Mouse (Mus musculus): ENCODE measurements around the gene Dnmt1. TPM values are rescaled to one million over a fixed set of nuclear protein-coding genes. Genes with fewer than 3 reads are reported as not detected.

The Dnmt1 gene
- total RNA-seq, 1 experiment from 2014 or later: 309 TPM

- no peak for ATAC-seq (replicated peaks; ENCODE audit: low read depth, poor library complexity, severe bottlenecking)
Observed at GRCm38 (mm10) chr9:20946066-20946880, 13.4 kb downstream of the Dnmt1 start.

- ATAC-seq (replicated peaks; ENCODE audit: low read depth, poor library complexity, severe bottlenecking): no peak
Observed at GRCm38 (mm10) chr9:20944697-20945370, 14.9 kb downstream of the Dnmt1 start.

- no peak for ATAC-seq (replicated peaks; ENCODE audit: low read depth, poor library complexity, severe bottlenecking)
Observed at GRCm38 (mm10) chr9:20943911-20944310, 15.8 kb downstream of the Dnmt1 start.

DNA sequence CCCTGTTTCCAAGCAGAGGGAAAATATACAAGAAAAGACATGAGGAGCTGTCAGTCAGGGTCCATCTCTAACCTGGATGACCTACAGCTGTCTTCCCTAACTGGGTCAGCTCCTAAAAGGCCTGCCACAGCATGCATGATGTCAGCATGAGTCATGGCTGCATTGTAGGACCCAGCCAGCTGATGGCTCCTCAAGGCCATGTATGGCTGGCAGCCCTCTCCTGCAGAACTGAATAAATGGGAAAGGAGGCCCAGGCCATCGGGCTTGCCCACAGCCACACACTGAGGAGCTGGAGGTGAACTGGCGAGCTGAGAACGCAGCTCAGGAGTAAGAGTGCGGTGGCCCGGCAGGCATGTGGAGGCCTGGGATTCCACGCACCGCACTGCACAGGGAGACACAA, 16.3 kb downstream of the Dnmt1 start:
- no peak for ATAC-seq (replicated peaks; ENCODE audit: low read depth, poor library complexity, severe bottlenecking)

GRCm38 (mm10) chr9:20923258-20923657, 36.4 kb downstream of the Dnmt1 start:
- no peak for ATAC-seq (replicated peaks; ENCODE audit: low read depth, poor library complexity, severe bottlenecking)

DNA sequence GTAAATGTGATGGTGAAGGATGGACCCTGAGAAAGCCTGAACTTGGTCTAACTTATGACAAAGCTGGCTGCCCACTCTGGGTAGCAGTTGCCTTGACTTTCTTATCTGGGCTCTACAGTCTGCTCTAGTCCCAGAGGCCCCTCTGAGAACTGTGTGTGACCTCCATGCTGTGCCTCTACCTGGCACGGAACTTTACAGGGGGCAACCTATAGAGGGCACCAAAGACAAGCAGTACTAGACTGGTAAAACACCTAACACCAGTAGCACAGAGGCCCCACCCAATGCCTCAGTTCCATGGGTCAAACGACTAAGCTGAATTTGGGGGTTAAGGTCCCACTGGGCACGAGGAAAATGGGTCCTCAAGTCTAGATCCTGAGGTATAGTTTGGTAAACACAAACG, 43.5 kb downstream of the Dnmt1 start:
- peak; percentile 72 for ATAC-seq (replicated peaks; ENCODE audit: low read depth, poor library complexity, severe bottlenecking)

GRCm38 (mm10) chr9:20909948-20910347, 49.7 kb downstream of the Dnmt1 start:
- 0 out of 2 replicates have a peak, but pooled peaks have one; percentile 7 for ATAC-seq (replicated peaks; ENCODE audit: low read depth, poor library complexity, severe bottlenecking)

- ATAC-seq (replicated peaks; ENCODE audit: low read depth, poor library complexity, severe bottlenecking): peak; percentile 15
Observed at GRCm38 (mm10) chr9:20902174-20902491, 57.6 kb downstream of the Dnmt1 start.

DNA sequence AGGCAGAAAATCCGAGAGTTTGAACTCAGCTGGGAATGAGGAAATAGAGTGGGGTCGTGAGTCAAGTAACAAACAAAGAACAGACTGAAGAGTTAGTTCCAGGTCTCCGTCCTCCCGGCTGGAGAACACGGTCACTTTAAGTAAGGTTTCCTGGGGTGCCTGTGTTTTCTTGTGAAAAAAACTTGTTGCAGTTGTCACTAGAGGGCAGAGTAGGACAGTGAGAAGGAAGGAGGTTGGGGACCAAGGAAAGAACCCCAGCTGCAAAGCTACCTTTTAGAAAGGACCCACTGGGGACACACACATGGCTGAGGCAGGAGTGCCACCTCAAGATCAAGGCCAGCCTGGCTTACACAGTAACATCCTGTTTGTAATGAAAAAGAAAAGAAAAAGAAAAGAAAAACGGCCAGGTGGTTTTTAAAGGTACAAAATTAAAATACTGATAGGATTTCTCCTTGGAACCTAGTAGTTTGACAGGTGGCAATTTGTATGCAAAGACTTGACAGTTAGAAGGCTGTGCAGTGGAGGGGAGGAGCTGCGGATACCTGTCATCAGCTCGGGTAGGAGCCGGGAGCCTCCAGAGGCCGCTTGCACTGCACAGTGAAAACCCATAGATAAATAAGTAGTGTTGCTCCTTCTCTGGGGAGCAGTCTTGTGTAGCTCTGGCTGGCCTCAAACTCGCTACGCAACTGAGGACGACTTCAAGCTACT, 58.1 kb downstream of the Dnmt1 start:
- peak; percentile 65 for ATAC-seq (replicated peaks; ENCODE audit: low read depth, poor library complexity, severe bottlenecking)

DNA sequence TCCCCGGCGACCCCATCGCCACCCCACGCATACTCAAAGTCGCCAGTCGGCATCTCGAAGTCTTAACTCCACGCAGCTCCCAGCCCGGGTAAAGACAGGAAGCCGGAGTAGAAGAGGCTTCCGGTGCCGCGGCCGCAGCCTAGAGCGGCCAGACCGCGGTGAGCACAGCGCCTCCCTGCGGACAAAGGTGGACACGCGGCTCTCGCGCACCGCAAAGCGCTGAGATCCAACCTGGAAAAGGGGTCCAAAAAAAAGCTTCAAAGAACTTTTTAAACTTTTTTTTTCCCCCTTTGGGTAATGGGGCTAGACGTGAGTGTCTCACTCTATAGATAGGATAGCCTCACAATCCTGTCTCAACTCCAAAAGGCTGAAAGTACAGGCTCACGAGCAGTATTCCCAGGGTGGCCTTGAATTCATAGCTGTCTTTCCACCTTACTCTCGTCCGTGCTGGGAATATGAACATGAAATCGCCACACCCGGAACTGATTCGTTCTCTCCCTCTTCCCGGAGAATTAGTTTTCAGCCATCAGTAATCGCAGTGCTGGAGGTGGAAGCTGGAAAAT, 61.1 kb downstream of the Dnmt1 start, which contains the start of gene Eif3g:
Gene Eif3g (minus strand): TSS at position 113 of the 563 bp plus-strand sequence.
- peak; percentile 83 for ATAC-seq (replicated peaks; ENCODE audit: low read depth, poor library complexity, severe bottlenecking)

GRCm38 (mm10) chr9:20897736-20898510, 61.8 kb downstream of the Dnmt1 start:
- no peak for ATAC-seq (replicated peaks; ENCODE audit: low read depth, poor library complexity, severe bottlenecking)

DNA sequence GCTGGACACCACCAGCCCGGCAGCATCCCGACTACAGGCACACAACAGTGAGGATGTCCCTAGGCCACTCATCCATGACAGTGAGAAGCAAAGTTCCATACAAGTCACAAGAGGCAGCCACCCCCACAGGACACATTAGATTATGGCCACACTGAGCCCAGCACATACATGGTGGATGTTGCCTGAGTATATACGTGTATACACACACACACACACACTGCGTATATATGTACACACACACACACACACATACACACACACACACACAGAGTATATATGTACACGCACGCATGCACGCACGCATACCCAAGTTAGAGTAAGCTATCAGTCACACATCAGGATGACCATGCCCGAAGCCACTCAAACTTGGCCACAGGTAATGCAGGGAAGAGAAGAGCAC, 64.3 kb downstream of the Dnmt1 start:
- ATAC-seq (replicated peaks; ENCODE audit: low read depth, poor library complexity, severe bottlenecking): no peak

- ATAC-seq (replicated peaks; ENCODE audit: low read depth, poor library complexity, severe bottlenecking): no peak
Observed at GRCm38 (mm10) chr9:20894629-20895028, 65.1 kb downstream of the Dnmt1 start.

DNA sequence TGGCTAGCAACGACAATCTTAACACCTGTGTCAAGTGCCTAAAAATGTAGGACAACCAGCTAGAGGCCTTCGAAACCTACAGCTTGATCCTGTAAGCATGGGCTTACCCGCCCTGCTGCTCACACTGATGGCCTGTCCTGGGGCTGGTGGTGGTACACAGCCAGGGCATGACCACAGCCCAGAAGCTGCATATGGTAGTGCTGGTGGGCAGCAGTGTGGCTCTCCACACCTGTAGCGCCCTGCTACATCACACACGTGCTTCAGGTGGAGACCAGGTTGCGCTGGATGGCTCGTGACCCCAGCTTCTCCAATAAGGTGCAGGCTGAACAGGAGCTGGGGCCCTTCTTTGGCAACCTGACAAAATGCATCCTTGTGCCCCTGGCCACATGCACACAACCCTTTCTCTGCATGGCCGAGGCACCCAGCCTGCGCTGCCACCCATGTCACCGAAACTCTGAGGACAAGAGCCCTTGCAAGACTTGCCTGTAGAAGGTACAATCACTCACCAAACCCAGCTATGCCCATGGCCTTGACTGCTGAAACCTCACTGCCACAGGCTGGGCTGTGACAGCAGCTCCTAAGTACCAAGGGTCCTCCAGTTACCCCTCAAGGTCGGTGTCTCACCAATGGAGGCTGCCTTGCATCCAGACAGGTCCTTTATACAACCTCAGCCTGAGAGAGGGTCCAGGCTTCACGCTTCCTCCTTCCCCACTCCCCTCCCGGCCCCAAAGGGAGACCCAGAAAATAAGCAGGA, 65.9 kb downstream of the Dnmt1 start:
- ATAC-seq (replicated peaks; ENCODE audit: low read depth, poor library complexity, severe bottlenecking): no peak

DNA sequence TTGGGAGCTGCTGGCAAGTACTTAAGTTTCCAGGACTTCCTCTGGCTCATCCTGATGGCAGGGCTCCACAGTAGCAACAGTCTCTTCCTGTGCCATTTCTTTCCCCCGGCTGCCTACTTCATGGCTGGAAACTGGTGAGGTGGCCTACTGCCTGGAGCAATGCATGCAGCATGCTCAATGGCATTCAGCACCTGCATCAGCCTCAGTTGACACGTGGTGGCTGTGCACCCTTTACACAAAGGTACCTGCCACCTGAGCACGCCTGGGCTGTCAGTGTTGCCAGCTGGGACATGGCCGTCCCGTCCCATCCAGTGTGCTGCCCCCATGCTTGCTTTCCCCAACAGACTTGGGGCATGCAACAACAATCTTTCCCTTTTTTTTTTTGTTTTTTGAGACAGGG, 66.6 kb downstream of the Dnmt1 start:
- ATAC-seq (replicated peaks; ENCODE audit: low read depth, poor library complexity, severe bottlenecking): no peak

DNA sequence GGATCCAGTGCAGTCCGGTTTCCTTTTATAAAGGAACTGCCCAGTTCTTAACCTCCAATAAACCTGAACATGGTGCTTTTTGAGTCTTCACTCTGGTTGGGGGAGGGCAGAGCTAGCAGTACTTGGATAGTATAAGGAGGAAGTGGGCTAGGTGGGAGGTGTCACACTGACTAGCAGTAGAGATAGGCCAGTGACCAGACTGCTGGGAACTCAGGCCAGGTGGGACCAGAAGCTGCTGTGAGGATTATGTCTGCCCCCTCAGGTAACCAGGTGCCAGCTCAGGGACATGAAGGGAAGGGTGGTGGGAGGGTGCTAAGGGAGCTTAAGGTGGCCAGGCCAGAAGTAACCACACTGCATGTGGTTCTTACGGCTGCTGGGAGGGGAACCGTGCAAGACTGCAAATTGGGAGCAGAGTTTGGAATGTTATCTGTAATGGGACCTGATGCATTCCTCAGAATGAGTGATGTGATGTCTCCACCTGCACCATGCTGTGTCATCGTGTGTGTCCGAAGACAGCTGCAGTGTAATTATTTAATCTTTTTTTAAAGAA, 67.5 kb downstream of the Dnmt1 start:
- ATAC-seq (replicated peaks; ENCODE audit: low read depth, poor library complexity, severe bottlenecking): no peak

GRCm38 (mm10) chr9:20891339-20892103, 68.2 kb downstream of the Dnmt1 start:
- no peak for ATAC-seq (replicated peaks; ENCODE audit: low read depth, poor library complexity, severe bottlenecking)

DNA sequence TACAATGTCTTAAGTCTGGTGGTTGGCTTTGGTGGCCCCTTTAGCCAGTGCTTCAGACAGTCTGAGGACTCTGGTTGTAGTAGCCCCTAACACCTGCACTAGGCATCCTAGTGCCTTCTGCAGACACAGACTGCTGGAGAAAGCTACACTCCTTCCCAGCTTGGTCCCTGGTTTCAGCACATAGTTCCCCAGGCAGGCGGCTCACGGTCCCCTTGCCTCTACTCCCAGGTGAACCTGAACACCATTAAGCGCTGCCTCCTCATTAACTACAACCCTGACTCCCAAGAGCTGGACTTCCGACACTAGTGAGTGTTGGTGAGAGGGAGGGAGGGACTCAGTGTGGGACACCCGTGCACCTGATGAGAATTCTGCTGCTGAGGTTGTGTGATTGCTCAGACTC, 69.3 kb downstream of the Dnmt1 start:
- ATAC-seq (replicated peaks; ENCODE audit: low read depth, poor library complexity, severe bottlenecking): no peak

Data from common myeloid progenitor, adult 5-6 weeks (primary cell).